Mouse (Mus musculus): ENCODE data around the gene Tbc1d5. TPM values are rescaled to one million over a fixed set of nuclear protein-coding genes. Genes with fewer than 3 reads are reported as not detected.

Tbc1d5 gene
- polyA plus RNA-seq, 1 experiment from 2014 or later, result 10.5 TPM

DNA sequence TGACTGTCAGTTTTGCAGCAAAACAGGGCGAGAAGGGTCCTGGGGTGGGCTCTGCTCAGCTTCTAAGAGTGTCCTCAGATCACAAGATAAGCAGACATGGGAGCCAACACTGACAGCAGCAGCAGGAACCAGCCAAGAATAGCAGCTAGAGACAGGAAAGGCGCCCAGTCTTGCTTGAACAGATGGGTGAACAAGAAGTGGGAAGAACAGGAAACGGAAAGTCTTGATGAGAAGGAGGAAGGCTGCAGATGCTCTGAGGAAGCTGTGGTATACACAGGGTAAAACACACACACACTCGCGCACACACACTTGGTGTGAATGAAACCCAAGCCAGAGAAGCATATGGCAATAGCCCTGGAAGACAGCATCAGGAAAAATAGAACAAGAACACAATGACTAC lies 415.7 kb downstream of the Tbc1d5 start:
- H3K4me1 ChIP-seq, result no peaks in the 10 kb centered on the region
- no peak overlapping the region for H3K9ac ChIP-seq
- no peak overlapping the region for H3K4me3 ChIP-seq
- WGBS, result 90% methylated on average over 5 of the region's 5 CpGs
- H3K4me2 ChIP-seq (replicated peaks), result no peak overlapping the region
- H3K9me3 ChIP-seq (replicated peaks), result no peaks in the 10 kb centered on the region
- no peaks in the 10 kb centered on the region for H3K36me3 ChIP-seq
- no peak for ATAC-seq (ENCODE audit: low FRiP score)
- no peaks in the 10 kb centered on the region for H3K27me3 ChIP-seq
- no peak overlapping the region for H3K27ac ChIP-seq

DNA sequence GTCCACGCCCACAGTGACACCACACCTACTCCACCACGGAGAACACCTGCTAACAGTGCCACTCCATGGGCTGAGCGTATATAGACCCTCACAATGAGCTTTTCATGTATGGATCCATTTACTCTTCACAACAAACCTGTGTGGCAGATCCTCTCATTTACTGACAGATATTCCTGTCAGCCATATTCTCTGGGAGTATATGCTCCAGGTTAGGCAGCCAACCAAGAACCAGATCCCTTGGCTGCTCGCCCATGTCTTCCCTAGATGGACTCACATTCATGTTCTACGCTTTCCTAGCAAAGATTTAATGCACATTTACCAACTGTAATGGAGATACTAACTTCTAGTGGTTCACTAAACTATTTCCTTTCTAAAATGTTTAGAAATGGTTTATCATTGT lies 416.9 kb downstream of the Tbc1d5 start:
- Histone ChIP-seq H3K4me3 (no peak overlapping the region), H3K27ac (no peak overlapping the region), H3K27me3 (no peaks in the 10 kb centered on the region), H3K4me1 (no peaks in the 10 kb centered on the region), H3K36me3 (no peaks in the 10 kb centered on the region), H3K9me3 (replicated peaks) (no peaks in the 10 kb centered on the region), H3K4me2 (replicated peaks) (no peak overlapping the region), H3K9ac (no peak overlapping the region)
- 88% methylated on average over 5 of the region's 5 CpGs for WGBS
- ATAC-seq (ENCODE audit: low FRiP score), result no peak

DNA sequence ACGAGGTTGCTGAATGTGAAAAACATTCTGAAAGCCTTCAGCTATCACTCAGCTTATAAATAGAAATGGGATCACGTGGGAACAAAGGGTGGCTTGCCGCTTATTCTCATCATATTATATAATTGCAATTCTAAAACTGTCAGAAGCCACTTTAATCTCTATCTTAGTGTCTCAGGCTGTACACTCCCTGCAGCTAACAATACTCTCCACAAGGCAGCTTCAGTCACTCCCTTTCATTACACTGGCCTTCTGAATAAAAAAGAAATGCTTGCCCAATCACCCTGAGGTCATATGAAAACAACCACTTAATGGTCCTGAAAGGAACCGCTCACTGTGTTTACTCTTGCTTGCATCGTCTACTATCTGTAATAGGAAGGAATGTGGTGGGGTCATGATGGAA lies 418.1 kb downstream of the Tbc1d5 start:
- no peaks in the 10 kb centered on the region for H3K27me3 ChIP-seq
- 38% methylated on average over 5 of the region's 5 CpGs for WGBS
- no peaks in the 10 kb centered on the region for H3K9me3 ChIP-seq (replicated peaks)
- H3K27ac ChIP-seq, result no peak overlapping the region
- H3K9ac ChIP-seq, result no peak overlapping the region
- H3K4me3 ChIP-seq, result no peak overlapping the region
- H3K36me3 ChIP-seq, result no peaks in the 10 kb centered on the region
- H3K4me1 ChIP-seq, result no peaks in the 10 kb centered on the region
- no peak overlapping the region for H3K4me2 ChIP-seq (replicated peaks)
- no peak for ATAC-seq (ENCODE audit: low FRiP score)

- no peak overlapping the region for H3K9ac ChIP-seq
- no peak overlapping the region for H3K27ac ChIP-seq
- no peak overlapping the region for H3K4me3 ChIP-seq
- no peaks in the 10 kb centered on the region for H3K4me1 ChIP-seq
- ATAC-seq (ENCODE audit: low FRiP score), result no peak
- no peaks in the 10 kb centered on the region for H3K36me3 ChIP-seq
- no peak overlapping the region for H3K4me2 ChIP-seq (replicated peaks)
- H3K9me3 ChIP-seq (replicated peaks), result no peaks in the 10 kb centered on the region
- H3K27me3 ChIP-seq, result no peaks in the 10 kb centered on the region
- WGBS, result 84% methylated on average over 9 of the region's 9 CpGs
Observed at GRCm38 (mm10) chr17:50753356-50754138, 425.6 kb downstream of the Tbc1d5 start.

GRCm38 (mm10) chr17:50752753-50753152 lies 426.4 kb downstream of the Tbc1d5 start:
- Histone ChIP-seq H3K9ac (no peak overlapping the region), H3K4me1 (no peaks in the 10 kb centered on the region), H3K27ac (no peak overlapping the region), H3K4me2 (replicated peaks) (no peak overlapping the region), H3K4me3 (no peak overlapping the region), H3K9me3 (replicated peaks) (no peaks in the 10 kb centered on the region), H3K36me3 (no peaks in the 10 kb centered on the region), H3K27me3 (no peaks in the 10 kb centered on the region)
- ATAC-seq (ENCODE audit: low FRiP score), result no peak
- WGBS, result 88% methylated on average over 3 of the region's 3 CpGs

GRCm38 (mm10) chr17:50751911-50752310 lies 427.2 kb downstream of the Tbc1d5 start:
- Histone ChIP-seq H3K27ac (no peak overlapping the region), H3K9me3 (replicated peaks) (no peaks in the 10 kb centered on the region), H3K4me1 (no peaks in the 10 kb centered on the region), H3K4me2 (replicated peaks) (no peak overlapping the region), H3K4me3 (no peak overlapping the region), H3K9ac (no peak overlapping the region), H3K27me3 (no peaks in the 10 kb centered on the region), H3K36me3 (no peaks in the 10 kb centered on the region)
- WGBS, result 87% methylated on average over 3 of the region's 3 CpGs
- ATAC-seq (ENCODE audit: low FRiP score), result no peak

GRCm38 (mm10) chr17:50750874-50751273 lies 428.3 kb downstream of the Tbc1d5 start:
- no peak for ATAC-seq (ENCODE audit: low FRiP score)
- Histone ChIP-seq H3K4me3 (no peak overlapping the region), H3K27ac (no peak overlapping the region), H3K4me2 (replicated peaks) (no peak overlapping the region), H3K4me1 (no peaks in the 10 kb centered on the region), H3K27me3 (no peaks in the 10 kb centered on the region), H3K9ac (no peak overlapping the region), H3K9me3 (replicated peaks) (no peaks in the 10 kb centered on the region), H3K36me3 (no peaks in the 10 kb centered on the region)
- whole genome bisulfite sequencing, result 36% methylated on average over 2 of the region's 2 CpGs

DNA sequence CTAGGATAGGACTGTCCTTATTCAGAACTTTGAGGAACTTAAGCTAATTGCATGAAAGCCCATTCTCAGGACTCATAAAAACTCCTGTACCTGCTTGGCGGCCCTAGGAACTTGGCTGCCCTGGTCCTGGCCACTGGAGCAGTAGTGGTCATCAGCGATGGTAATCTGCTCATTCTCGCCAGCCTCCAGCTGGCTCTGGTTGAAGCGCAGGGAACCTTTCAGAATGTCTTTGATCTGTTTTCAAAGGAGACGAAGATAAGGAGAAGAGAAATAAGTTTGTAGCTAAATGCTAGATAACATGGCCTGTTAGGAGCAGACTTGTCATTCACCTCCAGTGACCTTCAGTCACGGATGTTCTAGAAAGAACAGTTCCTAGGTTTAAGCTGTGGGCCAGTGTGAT lies 437.8 kb downstream of the Tbc1d5 start:
- ATAC-seq (ENCODE audit: low FRiP score), result no peak
- H3K9ac ChIP-seq, result no peak overlapping the region
- H3K36me3 ChIP-seq, result no peaks in the 10 kb centered on the region
- no peaks in the 10 kb centered on the region for H3K27me3 ChIP-seq
- no peaks in the 10 kb centered on the region for H3K9me3 ChIP-seq (replicated peaks)
- H3K4me3 ChIP-seq, result no peak overlapping the region
- no peaks in the 10 kb centered on the region for H3K4me1 ChIP-seq
- no peak overlapping the region for H3K27ac ChIP-seq
- WGBS, result 91% methylated on average over 6 of the region's 6 CpGs
- H3K4me2 ChIP-seq (replicated peaks), result no peak overlapping the region

DNA sequence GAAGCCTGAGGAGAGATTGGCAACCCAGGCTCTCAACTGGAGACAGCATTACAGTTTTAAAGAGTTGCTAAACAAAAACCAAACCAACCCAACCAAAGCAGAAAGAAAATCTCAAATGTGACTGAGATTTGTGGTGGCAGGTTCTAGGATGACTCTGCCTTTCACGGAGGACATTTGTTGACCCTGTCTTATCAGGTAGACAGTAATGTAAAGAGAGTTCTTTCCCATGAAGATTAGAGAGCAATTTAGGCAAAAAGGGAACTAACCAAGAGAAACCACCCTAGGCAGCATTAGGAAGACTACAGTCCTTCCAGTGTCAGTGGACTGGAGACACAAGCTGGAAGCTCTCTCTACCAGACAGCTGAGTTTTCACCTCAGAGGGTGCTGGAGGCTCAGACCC lies 438.3 kb downstream of the Tbc1d5 start:
- Histone ChIP-seq H3K4me1 (peaks cover 4% of the 10 kb centered on the region; the same call in 1 of the 2 replicates), H3K27me3 (no peaks in the 10 kb centered on the region), H3K27ac (no peak overlapping the region), H3K9ac (no peak overlapping the region), H3K4me3 (no peak overlapping the region), H3K36me3 (no peaks in the 10 kb centered on the region), H3K9me3 (replicated peaks) (no peaks in the 10 kb centered on the region), H3K4me2 (replicated peaks) (no peak overlapping the region)
- no peak for ATAC-seq (ENCODE audit: low FRiP score)
- WGBS, result 88% methylated on average over 1 of the region's 1 CpGs

DNA sequence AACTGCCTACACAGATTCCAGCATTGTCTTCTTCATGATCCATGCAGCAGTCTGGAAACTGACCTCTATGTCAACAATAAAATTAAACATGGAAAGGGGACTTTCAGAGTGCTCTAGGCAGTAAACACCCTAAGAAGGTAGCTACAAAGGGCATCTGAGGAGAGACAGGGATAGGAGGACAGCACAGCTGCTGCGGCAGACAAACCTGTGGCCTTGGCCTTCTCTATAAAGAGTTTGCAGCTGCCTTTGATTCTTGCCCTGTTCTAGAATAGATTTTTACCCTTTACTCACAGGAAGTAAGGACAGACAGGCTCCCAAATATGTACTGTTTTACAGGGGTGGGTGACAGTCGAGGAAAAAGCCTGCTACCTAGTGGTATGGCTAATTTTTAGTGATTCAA lies 440.7 kb downstream of the Tbc1d5 start:
- 87% methylated on average over 2 of the region's 2 CpGs for WGBS
- no peak overlapping the region for H3K9ac ChIP-seq
- H3K9me3 ChIP-seq (replicated peaks), result no peaks in the 10 kb centered on the region
- ATAC-seq (ENCODE audit: low FRiP score), result no peak
- H3K4me1 ChIP-seq, result peaks cover 8% of the 10 kb centered on the region; the same call in 1 of the 2 replicates
- 0 out of 2 replicates have a peak, but pooled peaks cover 4% of the 10 kb centered on the region for H3K36me3 ChIP-seq
- H3K4me3 ChIP-seq, result no peak overlapping the region
- H3K27ac ChIP-seq, result no peak overlapping the region
- H3K27me3 ChIP-seq, result no peaks in the 10 kb centered on the region
- no peak overlapping the region for H3K4me2 ChIP-seq (replicated peaks)

DNA sequence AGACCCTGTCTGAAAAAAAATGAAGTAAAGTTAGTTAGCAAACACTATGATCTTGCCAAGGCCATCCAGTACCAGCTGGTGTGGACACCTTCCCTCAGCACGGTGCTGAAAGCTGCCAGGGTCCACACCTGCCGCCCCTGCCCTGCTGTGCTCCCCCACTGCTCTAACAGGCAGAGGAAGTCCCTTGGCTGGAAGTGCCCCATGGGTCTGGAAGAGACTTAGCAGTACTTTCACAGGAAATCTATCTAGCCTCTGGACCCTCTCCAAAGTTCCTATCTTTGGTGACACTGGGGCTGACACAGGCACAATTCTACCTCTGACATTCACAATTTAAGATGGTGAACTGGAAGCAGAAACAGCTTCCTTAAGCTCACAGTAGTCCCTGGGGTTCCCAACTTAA lies 442.1 kb downstream of the Tbc1d5 start:
- Histone ChIP-seq H3K4me2 (replicated peaks) (no peak overlapping the region), H3K9me3 (replicated peaks) (no peaks in the 10 kb centered on the region), H3K36me3 (0 out of 2 replicates have a peak, but pooled peaks cover 4% of the 10 kb centered on the region), H3K9ac (no peak overlapping the region), H3K27me3 (no peaks in the 10 kb centered on the region), H3K4me1 (peaks cover 8% of the 10 kb centered on the region; the same call in 1 of the 2 replicates), H3K4me3 (no peak overlapping the region), H3K27ac (no peak overlapping the region)
- 63% methylated on average over 2 of the region's 2 CpGs for WGBS
- no peak for ATAC-seq (ENCODE audit: low FRiP score)

DNA sequence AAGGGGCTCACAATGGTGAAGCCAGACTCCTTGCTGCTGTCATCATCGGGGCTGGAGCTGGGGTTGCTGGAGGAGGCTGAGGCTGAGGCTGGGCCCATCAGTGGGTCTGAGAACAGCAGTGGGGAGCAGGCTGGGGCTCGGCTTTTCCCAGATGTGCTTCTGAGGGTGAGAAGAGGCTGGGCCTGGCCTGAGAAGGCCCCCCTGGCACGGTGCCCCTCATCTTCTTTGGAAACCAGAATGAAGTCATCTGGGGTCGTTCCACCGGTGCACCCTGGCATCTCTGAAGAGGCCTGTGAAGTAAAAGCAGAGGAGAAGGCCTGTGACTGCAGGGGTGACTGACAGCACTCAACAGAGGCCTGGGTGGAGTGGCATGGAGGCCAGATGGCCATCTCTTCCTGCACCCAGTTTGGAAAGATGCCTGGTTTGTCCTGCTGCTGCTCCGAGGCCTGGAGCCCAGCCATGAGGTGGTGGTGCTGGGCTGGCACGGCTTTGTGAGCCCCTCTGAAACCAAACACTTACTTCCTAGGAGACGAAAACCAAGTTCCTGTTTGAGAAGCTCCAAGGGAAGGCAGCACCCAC lies 443.1 kb downstream of the Tbc1d5 start:
- Histone ChIP-seq H3K4me2 (replicated peaks) (no peak overlapping the region), H3K4me1 (peaks cover 8% of the 10 kb centered on the region; the same call in 1 of the 2 replicates), H3K36me3 (0 out of 2 replicates have a peak, but pooled peaks cover 4% of the 10 kb centered on the region), H3K4me3 (no peak overlapping the region), H3K27ac (no peak overlapping the region), H3K9ac (no peak overlapping the region), H3K9me3 (replicated peaks) (no peaks in the 10 kb centered on the region), H3K27me3 (no peaks in the 10 kb centered on the region)
- no peak for ATAC-seq (ENCODE audit: low FRiP score)
- WGBS, result 70% methylated on average over 8 of the region's 8 CpGs

Data from hindbrain, embryonic 12.5 days (tissue).